Mouse (Mus musculus): ENCODE results near the gene Sprr2h.

Gene Sprr2h

GRCm38 (mm10) chr3:92385385-92385784 is at the start of gene Sprr2h:
Gene Sprr2h (plus strand): TSS chr3:92385685.
- no peak for DNase-seq (ENCODE audit: low spot score)

- DNase-seq (ENCODE audit: low spot score): no peak
Measured at GRCm38 (mm10) chr3:92336278-92336677, 49.2 kb upstream of the Sprr2h start.

- DNase-seq (ENCODE audit: low spot score): no peak
Measured at GRCm38 (mm10) chr3:92338840-92339239, 46.6 kb upstream of the Sprr2h start, which contains the start of gene Sprr2d. Gene Sprr2d (plus strand): TSS chr3:92339140.

GRCm38 (mm10) chr3:92351843-92352242 is 33.6 kb upstream of the Sprr2h start, which contains the start of gene Sprr2e:
Gene Sprr2e (plus strand): TSS chr3:92352143.
- no peak for DNase-seq (ENCODE audit: low spot score)

- DNase-seq (ENCODE audit: low spot score): no peak
Measured at GRCm38 (mm10) chr3:92361619-92362018, 23.9 kb upstream of the Sprr2h start.

- no peak for DNase-seq (ENCODE audit: low spot score)
Measured at GRCm38 (mm10) chr3:92364887-92365286, 20.6 kb upstream of the Sprr2h start, which contains the start of gene Sprr2f. Gene Sprr2f (plus strand): TSS chr3:92365187.

- no peak for DNase-seq (ENCODE audit: low spot score)
Measured at GRCm38 (mm10) chr3:92373613-92374012, 11.9 kb upstream of the Sprr2h start.

GRCm38 (mm10) chr3:92394301-92394700 is 8.8 kb downstream of the Sprr2h start:
- DNase-seq (ENCODE audit: low spot score): no peak

- DNase-seq (ENCODE audit: low spot score): no peak
Measured at GRCm38 (mm10) chr3:92407691-92408090, 22.2 kb downstream of the Sprr2h start, which contains the start of gene Sprr2i. Gene Sprr2i (plus strand): TSS chr3:92407991.

- DNase-seq (ENCODE audit: low spot score): no peak
Measured at GRCm38 (mm10) chr3:92417782-92418181, 32.3 kb downstream of the Sprr2h start, which contains the start of gene Sprr2j-ps. Gene Sprr2j-ps (plus strand): TSS chr3:92418082.

GRCm38 (mm10) chr3:92429323-92429722 is 43.8 kb downstream of the Sprr2h start, which contains the start of gene Gm9774:
Gene Gm9774 (minus strand): TSS chr3:92429423.
- no peak for DNase-seq (ENCODE audit: low spot score)

GRCm38 (mm10) chr3:92432282-92432681 is 46.8 kb downstream of the Sprr2h start, which contains the start of gene Sprr2k:
Gene Sprr2k (plus strand): TSS chr3:92432582.
- no peak for DNase-seq (ENCODE audit: low spot score)
